Mouse (Mus musculus) monocyte, adult 2 months (primary cell): ENCODE data around the gene Otub1.
A peak's percentile ranks its signal among the peaks of the same experiment; 100 is the strongest.

Experiments used
- DNase-seq, 2 experiments: peaks; one replicate each; pipeline ENCODE4 v3.0.0; 2022; ENCODE audit warnings: low spot score in 2 of 2, low read depth in 1 of 2

The Otub1 gene

DNA sequence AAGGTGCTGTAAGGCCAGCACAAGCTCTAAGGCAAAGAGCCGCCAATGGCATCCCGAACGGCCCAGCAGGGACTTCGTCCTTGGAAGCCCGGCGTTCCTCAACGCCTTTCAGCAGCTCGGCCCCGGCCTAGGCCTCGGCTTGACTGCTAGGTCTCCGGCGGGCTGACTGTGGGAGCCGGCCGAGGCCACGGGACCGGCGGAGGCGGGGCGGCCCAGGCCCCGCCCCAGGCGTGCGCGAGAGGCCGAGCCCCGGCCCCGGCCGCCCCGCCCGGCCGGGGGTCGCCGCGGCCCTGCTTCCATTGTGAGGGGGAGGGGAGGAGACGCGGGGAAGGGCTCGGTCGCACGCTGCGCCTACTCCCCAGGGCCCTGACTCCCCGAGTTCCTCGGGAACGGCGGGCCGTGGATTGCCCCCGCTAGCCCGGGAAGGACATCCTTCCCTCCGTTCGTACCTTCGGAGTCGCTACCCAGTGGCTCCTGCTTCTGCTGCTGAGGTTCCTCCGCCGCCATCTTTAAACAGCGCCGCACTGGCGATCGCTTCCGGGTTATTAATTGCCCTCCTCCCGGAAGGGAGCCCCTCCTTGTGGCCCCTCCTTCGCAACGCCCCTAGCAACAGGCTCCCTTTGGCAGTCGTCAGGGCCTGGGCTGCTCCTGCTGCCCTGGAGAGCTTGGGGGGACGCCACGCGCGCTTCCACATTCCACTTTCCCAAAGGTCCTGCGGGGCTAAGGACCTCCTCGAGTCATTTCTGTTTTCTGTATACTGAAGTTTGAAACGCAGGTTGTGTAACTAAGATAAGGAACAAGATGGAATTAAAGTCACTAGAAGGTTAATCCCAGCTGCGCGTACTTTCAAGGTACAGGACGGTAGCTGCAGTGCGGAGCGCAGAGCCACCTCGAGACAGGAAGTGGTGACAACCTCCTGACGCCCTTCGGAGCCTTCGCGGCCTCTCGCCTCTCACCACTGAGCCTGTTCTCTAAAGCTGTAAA lies at the start of gene Otub1:
Gene Otub1, minus strand, starts transcription at position 564 of the 984 bp plus-strand sequence.
- peak; percentile 76 to 88 for DNase-seq

DNA sequence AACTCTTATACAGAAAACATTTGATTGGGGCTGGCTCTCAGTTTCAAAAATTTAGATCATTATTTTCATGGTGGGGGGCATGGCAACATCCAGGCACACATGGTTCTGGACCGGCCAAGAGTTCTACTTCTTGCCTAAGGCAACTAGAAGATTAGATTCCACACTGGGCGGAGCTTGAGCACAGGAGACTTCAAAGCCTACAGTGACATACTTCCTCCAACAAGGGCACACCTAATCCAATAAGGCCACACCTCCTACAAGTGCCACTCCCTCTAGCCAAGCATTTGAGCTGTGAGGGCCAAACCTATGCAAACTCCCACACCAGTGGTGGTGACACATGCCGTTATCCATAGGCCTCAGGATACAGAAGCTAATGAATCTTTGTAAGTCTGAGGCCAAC lies 39.9 kb upstream of the Otub1 start:
- DNase-seq: no peak

DNA sequence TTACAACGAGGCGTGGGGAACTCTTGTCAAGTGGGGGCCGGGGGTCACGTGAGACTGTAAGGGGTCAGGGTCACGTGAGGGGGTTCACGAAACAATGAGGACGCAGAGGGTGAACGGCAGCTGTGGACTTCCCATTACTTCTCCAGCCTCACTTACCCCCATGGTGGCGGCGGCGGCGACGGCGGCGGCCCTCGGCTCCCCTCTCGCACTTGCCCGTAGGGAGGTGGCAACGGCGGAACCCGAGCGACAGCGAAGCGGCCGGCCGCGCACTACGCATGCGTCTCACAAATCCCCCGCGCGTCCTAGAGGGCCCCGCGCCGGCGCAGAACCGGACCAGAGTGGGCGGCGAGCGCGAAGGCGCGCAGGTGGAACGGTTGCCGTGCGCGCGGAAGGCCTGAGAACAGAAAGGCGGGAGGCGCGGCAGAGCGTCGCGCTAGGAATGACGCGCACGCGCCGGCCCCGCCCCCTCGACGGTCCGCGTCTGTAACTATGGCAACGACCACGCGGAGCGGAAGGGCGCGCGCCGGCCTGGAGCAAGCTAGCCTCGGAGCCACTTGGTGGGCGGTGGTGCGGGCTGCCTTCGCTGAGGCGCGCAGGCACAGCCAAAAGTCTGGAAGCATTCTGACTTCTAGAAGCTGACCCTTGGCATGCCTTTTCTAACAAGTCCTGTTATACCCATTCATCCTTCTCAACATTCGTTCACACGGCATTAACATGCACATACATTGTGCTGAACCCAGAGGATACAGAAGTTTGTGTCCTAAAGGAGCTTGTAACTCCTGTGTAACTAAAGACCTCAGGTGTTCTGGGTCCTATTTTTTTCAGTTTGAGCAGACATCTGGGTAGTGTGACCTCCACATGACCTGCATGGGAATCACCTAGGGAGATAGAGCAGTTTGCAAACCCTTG lies 34.9 kb upstream of the Otub1 start, which contains the start of gene Naa40:
Gene Naa40, minus strand, starts transcription at position 402 of the 909 bp plus-strand sequence.
- peak; percentile 60 to 86 for DNase-seq

DNA sequence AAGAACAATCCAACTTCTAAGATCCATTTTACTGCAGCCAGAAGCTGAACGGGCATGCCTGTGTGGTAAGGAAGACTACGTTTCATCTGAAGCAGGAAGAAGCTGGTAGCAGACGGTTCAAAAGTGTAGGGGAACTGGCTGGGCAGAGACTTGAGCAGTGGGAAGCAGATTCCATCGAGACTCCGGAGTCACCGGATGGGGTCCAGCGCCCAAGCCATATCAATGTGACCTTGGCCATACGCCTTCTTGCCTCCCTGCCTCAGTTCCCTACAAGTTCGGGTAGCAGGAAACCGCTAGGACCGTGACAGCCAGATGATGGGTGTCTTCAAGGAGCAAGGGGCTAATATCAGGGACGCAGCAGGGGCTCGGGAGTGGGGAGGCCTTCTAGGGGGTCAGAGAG lies 34.2 kb upstream of the Otub1 start:
- DNase-seq: peak in 1 of 2 experiments; percentile 15

DNA sequence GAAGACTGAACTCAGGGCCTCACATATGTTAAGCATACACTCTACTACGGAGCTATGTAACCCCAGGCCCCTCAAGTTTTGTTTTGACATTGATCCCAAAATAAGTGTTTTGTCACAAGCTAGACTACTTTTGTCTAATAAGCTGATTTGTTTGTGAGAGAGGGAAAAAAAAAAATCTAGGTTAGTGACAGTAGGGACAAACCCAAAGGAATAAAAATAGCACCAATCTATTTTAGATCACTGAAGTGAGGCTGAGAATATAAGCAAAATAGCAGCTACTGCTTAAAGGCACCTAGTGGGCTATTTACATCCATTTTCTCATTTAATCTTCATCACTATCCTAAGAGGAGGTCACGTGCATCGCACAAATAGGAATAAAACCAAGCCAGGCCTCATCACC lies 33.5 kb upstream of the Otub1 start:
- DNase-seq: no peak

DNA sequence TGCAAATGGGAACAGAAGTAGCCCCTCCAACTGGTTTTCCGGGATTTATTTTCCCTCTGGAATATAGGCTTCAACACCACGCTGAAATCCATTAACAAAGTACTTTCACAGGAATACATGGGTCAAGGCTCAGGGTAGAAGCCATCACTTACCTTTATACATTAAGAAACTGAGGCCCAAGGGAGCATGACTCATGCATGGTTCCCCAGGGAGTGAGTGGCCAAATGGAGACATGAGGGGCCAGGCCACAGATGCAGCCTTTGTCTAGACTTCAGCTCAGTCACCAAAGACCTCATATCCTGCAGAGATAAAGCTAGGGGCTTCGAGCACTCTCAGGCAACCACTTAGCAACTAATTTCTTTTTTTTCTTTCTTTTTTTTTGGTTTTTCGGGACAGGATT lies 30.6 kb upstream of the Otub1 start:
- DNase-seq: no peak

DNA sequence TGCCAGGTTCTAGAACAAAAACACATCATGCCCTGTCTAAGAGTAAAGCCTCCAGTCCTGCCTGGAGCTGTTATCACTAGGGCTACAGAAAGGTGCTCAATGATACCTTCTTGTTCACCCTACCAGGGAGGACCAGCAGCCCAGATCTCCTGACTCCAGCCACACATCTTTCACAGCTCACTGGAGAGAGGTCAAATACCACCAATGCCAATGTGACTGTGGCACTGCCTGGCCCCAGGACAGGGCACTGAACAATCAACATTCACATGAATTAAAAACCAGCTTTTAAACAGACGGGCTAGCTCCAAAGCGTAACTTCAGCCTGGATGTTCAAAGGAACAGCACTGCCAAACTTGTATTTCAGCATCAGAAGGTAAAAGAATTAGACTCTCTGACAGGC lies 29.9 kb upstream of the Otub1 start:
- no peak for DNase-seq

DNA sequence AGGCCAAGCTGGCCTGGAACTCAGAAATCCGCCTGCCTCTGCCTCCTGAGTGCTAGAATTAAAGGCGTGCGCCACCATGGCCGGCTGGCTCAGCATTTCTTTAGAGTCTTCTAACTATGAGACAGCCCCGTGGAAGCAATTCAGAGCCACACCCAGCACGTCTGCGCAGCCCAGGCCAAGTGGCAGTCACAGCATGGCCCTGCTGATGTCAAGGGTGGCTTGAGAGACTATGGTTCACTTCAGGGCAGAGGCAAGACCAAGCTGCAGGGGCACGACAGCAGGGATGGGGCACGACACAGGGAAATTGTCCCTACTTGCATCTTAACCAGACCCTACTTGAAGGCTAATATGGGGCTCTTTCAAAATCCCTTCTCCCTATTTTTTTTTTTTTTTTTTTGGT lies 29.3 kb upstream of the Otub1 start:
- no peak for DNase-seq

DNA sequence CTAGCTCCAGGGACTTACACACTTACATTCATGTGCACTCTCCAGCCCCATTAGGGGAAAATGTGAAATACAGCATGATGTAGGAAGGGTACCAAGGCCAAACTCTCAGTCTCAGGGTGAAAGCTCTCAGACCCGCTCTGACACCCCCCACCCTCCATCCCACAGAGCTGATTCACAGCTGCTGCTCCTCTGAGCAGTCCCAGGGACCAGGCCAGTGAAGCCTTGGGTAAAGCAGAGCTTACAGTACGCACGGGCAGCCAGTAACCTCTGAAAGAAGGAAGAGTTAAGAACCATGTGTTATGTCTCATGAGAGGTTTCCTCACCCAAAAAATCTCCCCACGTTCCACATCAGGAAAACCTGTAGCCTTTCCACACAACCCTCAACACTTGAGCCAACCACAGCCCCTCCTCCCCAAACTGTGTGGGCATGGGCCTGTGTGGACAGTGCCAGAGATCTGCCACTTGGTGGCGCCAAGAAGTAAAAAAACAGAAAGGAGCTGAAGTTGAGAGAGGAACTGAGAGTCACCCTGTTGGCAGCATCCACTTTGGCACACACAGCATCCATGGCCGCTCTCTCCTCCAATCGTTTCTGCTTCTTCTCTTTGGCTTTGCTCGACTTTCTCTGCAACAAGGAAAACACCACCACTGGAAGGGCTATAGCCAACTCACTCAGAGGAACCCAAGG lies 28.6 kb upstream of the Otub1 start:
- peak; percentile 48 to 79 for DNase-seq

DNA sequence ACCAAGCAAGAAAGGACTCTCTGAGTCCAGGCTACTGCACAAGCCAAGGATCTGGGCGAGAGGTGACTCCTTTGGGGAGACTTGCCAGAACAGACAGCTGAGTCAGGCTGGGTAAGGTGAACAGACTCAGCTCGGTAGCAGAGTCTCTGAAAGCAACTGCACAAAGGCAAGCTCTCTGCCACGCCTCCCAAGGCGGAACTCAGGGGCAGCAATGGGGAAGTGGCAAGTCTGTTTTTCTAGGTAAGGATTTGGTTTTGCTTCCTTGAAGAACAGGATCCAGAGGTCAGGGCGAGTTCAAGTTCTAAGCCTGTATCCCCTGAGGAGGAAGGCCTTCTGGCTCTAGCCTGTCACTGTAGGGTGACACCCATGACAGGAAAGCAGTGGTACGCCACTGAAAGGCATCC lies 20.4 kb upstream of the Otub1 start:
- DNase-seq: peak; percentile 71 to 80

DNA sequence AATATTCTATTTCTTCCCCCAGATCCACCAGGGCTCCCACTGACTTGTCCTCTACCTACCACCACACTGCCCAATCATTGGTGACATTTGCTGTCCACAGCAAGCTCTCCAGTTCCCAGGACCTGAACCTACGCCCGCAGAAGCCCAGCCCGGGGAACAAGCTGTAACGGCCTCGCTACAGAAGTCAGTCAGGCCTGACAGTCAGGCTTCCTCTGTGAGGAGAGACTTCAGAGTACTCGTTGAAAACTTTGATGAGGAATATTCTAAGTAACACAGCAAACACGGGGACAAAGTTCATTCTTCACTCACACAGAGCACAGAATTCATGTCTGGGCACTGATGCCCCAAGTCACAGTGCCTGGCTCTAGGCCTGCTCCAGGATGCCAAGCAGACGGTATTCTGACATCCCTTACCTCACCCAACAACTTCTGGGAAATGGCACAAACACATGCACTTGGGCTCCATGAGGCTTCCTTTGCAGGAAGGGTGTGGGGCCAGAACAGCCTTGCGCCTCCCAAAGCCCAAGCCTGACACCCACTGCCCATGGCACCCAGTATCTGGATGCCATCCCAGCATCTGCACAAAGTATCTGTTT lies 19.1 kb upstream of the Otub1 start:
- DNase-seq: no peak

DNA sequence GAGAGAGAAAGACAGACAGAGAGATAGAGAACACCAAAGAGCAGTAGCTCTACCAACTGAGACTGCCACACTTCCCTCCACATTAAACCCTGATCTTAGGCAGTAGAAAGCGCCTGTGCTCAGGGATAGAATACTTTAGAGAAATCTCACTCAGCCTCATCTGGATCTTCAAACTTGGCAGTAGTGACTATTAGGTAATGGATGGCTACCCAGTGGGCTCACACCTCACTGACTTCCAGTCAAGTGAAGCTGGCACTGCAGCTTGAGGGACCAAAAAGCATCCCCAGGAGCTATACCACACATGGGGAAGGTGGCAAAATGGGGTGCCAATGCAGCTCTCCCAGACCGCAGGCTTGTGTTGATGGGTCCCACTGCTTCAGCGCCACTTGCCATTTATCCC lies 18.1 kb upstream of the Otub1 start:
- DNase-seq: no peak

DNA sequence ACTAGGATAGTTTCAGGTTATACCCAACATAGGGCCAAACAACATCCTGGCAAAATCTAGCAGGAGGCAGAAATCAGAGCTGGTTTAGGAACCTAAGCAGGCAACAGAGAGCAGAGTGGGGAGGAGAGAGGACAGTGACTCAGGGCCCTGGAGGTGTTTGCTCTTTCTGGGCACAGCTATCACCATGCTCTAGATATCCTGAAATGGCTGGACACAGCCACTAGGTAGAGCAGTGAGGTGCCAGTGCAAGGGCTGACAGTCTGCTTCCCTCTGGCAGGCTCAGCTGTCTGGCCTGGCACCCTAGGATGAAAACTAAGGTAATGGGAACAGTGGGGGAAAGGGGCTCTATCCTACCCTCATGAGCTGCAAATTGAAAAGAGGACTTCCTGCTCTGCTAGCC lies 17.4 kb upstream of the Otub1 start:
- no peak for DNase-seq

DNA sequence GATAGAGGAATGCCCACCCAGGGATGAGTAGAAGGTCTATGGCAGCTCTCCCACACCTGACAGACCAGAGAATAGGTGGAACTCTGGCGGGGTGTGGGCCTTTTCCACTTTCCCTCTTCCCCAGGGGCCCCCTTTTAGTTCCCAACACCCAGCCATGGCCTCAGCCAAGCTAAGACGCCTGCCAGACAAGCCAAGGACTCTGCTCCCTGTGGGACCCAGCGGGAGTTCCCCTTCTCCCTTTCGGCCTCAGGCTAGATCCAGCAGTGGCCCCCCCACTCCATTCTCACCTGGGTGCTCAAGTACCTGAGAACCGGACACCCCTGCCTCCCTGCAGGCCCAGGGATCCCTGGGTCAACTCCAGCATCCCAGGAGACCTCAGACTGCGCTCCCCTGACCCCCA lies 16.1 kb upstream of the Otub1 start:
- no peak for DNase-seq

DNA sequence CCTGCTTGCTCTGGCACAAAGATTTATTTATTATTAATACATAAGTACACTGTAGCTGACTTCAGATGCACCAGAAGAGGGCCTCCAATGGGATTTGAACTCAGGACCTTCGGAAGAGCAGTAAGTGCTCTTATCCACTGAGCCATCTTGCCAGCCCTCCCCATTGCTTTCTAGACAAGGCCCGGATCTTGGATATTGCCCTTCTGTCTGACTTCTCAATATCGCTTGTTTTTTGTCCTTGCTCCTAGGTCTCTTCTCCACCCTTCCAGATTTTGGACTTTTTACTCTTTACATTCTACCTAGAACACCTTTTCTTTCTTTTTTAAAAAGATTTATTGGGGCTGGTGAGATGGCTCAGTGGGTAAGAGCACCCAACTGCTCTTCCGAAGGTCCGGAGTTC lies 12.6 kb upstream of the Otub1 start:
- DNase-seq: no peak

DNA sequence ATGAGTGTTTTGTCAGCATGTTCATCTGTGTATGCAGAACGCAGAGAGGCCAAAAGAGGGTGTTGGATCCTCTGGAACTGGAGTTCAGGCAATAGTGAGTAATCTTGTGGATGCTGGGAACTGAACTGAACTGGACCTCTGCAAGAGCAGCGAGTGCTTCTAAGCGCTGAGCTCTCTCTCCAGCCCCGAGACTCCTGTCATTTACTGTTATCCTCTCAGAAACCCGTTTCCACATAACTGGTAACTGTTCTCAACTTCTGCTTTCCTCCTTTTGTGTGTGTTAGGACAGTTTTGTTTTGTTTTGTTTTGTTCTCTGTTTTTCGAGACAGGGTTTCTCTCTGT lies 11.8 kb upstream of the Otub1 start:
- no peak for DNase-seq

DNA sequence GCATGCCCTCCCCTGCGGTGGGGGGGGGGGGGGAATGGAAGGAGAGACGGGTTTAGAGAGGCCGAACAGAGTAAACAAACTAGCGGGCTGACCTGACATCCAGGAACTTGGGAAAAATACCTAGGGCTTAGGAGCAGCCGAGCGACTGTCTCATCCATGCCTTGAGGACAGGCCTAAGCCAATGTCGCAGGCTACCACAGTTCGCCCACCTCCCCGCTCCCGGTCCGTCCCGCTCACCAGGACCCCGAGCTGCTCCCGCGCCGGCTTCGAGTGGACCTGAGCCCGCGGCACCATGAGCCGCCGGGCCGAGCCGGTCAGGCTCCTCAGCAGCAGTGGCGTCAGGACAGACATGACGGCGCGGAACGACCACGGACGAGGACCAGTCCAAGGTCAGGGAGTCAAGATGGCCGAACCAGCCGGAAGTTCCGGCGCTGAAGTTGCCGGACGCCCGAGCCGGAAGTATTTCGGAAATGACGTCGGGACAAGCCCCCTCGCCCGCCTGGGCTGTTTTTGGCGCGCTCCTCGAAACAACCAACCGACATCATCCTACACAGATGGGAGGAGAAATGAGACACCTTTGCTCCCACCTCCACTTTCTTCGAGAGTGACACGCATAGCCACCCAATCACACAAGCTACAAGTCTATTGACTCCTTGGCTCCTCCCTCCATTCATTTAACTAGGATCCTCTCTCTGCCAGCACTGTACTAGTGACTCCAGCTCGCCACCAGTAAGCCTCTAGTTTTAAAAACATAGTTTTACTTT lies 11.2 kb upstream of the Otub1 start, which contains the start of gene Cox8a:
Gene Cox8a, minus strand, starts transcription at position 455 of the 764 bp plus-strand sequence.
- DNase-seq: peak; percentile 91 to 92

DNA sequence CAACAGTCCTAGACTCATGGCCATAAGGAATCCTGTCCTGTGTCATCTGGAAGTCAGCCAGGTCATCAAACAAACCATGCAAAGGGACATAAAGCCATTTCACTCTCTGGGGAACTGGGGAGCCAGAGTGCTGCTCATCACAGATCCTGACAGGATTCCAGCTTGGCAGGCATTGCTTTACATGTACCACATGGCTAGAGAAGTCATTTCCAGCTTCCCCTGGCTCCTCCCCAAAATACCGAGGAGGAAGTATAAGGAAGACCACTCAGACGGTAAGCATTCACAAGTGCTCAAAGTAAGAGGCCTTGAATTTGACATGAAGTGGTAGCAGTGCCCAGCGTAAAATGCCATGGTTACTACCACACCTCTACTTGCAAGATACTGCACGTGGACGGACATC lies 8.4 kb upstream of the Otub1 start:
- DNase-seq: no peak

DNA sequence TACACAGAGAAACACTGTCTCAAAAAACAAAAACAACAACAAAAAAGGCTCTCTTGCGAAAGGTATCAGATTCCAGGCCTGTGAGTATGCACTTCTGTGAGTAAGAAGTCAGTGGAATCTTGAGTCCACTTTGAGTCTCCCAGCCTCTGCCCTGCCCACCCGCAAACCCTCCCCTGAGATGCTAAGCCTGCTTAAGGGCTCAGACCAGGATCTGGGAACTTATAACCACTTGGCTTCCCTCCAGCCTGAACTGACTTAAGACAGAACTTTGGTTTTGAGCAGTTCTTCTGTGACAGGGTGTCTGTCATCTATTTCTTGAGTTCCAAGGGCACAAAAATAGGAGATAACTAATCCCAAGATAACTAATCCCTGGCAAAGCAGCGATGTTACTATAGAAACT lies 6.9 kb upstream of the Otub1 start:
- no peak for DNase-seq

DNA sequence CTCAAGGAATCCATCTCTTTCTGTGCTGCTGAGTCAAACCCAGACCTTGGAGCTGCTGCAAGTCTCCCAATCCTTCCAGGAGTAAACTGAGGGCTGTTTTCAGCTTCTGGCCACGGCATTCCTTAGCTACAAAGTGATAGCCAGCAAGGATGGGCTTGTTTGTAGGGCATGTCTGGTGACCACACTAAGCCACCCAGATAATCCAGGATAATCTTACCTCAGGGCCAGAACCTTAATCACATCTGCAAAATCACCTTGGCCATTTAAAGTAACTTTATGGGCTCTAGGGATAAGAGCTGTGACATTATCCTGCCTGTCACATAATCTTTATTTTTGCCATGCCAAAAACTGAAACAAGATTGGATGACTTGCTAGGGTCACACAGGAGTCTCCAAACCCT lies 6.1 kb upstream of the Otub1 start:
- DNase-seq: no peak
